Mouse (Mus musculus) liver, embryonic 16.5 days (tissue): ENCODE data around the gene Wwc1. TPM values are rescaled to one million over a fixed set of nuclear protein-coding genes. Genes with fewer than 3 reads are reported as not detected.

Experiments
- ATAC-seq: fragments of 200-750 bp; cut with Nextera tagmentation; 2 replicates; pipeline ENCODE4 v1.8.0; 2017; ENCODE audit warnings: low read depth, mild to moderate bottlenecking, moderate number of reproducible peaks, moderate library complexity
- H3K27ac ChIP-seq: fragments of 300-500 bp; sonication (generic); 2 replicates; pipeline ENCODE4 v1.5.1; 2014; ENCODE audit warnings: mild to moderate bottlenecking, low read length
- H3K27me3 ChIP-seq: fragments of 300-500 bp; sonication (generic); 2 replicates; pipeline ENCODE4 v1.6.1; 2014; ENCODE audit warnings: low read depth, low read length, mixed read lengths; ENCODE audit not compliant: control insufficient read depth, insufficient read depth
- H3K36me3 ChIP-seq: fragments of 300-500 bp; sonication (generic); 2 replicates; pipeline ENCODE4 v1.6.1; 2014; ENCODE audit warnings: mild to moderate bottlenecking; ENCODE audit not compliant: control insufficient read depth, insufficient read depth
- H3K4me1 ChIP-seq: fragments of 300-500 bp; sonication (generic); 2 replicates; pipeline ENCODE4 v1.6.1; 2014; ENCODE audit warnings: low read depth, low read length, mixed read lengths; ENCODE audit not compliant: control insufficient read depth
- H3K4me2 ChIP-seq: fragments of 300-500 bp; sonication (generic); 2 replicates; pipeline ENCODE4 v1.6.1; 2014; ENCODE audit warnings: low read depth, low read length, mixed read lengths
- H3K4me3 ChIP-seq: fragments of 300-500 bp; sonication (generic); 2 replicates; pipeline ENCODE4 v1.5.1; 2014; ENCODE audit warnings: low read depth, mild to moderate bottlenecking, low read length
- H3K9ac ChIP-seq: fragments of 300-500 bp; sonication (generic); 2 replicates; pipeline ENCODE4 v1.6.1; 2014; ENCODE audit warnings: low read depth, low read length
- H3K9me3 ChIP-seq: fragments of 300-500 bp; sonication (generic); replicated peaks from 2 replicates; pipeline ENCODE4 v1.6.1; 2016; ENCODE audit warnings: low read length; ENCODE audit not compliant: control insufficient read depth
- WGBS: fragments of 180-500 bp; shearing (Covaris S2); extraction: QIAGEN DNeasy Blood & Tissue Kit; methylation state at CpG from one replicate; pipeline ENCODE4 v1.1.7; 2014; ENCODE audit not compliant: insufficient replicate concordance; 5-methylcytosine and 5-hydroxymethylcytosine counted together
- polyA plus RNA-seq: library from polyadenylated mRNA; unstranded; fragments of >200 nt; fragmentation: Nextera tagmentation; extraction: Ambion mirVana; gene quantifications from 2 replicates; pipeline ENCODE4 v1.2.1, GENCODE M21; 2015

The Wwc1 gene
- polyA plus RNA-seq, 1 experiment from 2014 or later: 1.1 TPM

DNA sequence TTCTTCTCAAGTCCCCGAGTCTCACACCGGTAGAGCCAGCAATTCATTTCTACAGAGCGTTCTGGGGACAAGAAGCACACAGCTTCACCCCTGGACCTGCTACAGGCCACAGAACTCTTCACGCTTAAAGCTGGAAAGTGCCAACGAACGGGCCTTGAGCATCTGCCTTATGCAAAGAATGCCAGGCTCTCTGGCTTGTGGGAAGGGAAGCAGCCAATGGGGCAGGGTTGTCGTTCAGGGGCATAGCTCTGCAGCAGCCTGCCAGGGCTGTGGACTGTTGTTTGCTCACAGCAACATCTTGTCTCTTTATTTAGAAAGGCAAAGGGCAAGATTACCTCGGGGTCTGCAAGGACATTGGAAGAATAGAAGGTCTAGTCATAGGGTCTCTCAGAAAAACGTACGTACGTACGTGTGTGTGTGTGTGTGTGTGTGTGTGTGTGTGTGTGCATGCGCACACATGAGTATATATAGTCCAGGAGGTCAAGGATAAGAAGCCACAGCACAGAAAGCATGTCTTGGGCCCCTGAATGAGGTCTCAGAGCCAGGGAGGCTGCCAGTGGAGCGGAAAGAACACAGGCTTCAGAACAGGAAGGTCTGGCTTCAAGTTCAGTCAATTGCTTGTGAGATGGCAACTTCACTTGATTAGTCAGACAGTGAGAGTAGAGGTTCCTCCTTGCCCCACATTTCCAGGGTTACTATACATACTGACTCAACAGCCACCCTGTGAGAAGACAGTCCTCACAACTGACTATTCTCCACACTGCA, 48.0 kb downstream of the Wwc1 start:
- no peak overlapping the region for H3K4me3 ChIP-seq
- no peaks in the 10 kb centered on the region for H3K4me1 ChIP-seq
- H3K9me3 ChIP-seq: no peaks in the 10 kb centered on the region
- no peak overlapping the region for H3K9ac ChIP-seq
- no peak overlapping the region for H3K27ac ChIP-seq
- H3K4me2 ChIP-seq: no peak overlapping the region
- no peak for ATAC-seq
- no peaks in the 10 kb centered on the region for H3K27me3 ChIP-seq
- 65% methylated on average over 14 of the region's 14 CpGs for WGBS
- no peaks in the 10 kb centered on the region for H3K36me3 ChIP-seq

DNA sequence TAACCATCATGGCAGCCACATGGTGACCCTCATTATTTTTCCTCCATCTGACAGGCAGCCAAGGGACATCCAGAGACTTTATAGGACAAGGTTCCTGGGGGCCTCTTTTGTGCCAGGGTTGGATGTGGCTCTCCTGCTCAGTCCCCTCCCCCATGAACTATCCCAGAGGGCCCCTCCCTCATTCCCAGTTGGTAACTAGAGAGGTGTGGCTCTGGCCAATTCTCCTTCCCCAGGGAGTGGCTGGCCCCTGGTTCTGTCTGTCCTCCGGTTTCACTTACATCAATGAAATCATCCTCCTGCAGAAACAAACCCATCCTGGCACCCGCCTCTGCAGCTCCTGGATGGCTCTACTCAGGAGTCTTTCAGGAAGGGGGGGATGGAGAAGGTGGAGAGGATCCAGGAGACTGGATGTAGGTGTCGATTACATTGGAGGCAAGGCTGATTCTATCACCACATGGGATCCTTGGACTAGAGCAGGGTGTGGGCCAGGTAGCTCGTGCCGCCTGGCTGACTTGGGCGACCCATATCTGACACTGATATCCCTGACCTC, 49.7 kb downstream of the Wwc1 start:
- no peaks in the 10 kb centered on the region for H3K9me3 ChIP-seq
- H3K4me3 ChIP-seq: no peak overlapping the region
- no peak for ATAC-seq
- 71% methylated on average over 6 of the region's 6 CpGs for WGBS
- H3K27me3 ChIP-seq: no peaks in the 10 kb centered on the region
- no peak overlapping the region for H3K27ac ChIP-seq
- no peak overlapping the region for H3K4me2 ChIP-seq
- no peaks in the 10 kb centered on the region for H3K36me3 ChIP-seq
- H3K9ac ChIP-seq: no peak overlapping the region
- H3K4me1 ChIP-seq: no peaks in the 10 kb centered on the region

GRCm38 (mm10) chr11:35928453-35928852, 51.9 kb downstream of the Wwc1 start:
- Histone ChIP-seq H3K36me3 (no peaks in the 10 kb centered on the region), H3K27ac (no peak overlapping the region), H3K4me3 (no peak overlapping the region), H3K4me1 (no peaks in the 10 kb centered on the region), H3K9ac (no peak overlapping the region), H3K9me3 (no peaks in the 10 kb centered on the region), H3K4me2 (no peak overlapping the region), H3K27me3 (no peaks in the 10 kb centered on the region)
- ATAC-seq: no peak
- 80% methylated on average over 12 of the region's 12 CpGs for WGBS

GRCm38 (mm10) chr11:35927309-35927708, 53.0 kb downstream of the Wwc1 start:
- no peak for ATAC-seq
- H3K4me3 ChIP-seq: no peak overlapping the region
- no peak overlapping the region for H3K9ac ChIP-seq
- H3K27ac ChIP-seq: no peak overlapping the region
- H3K4me1 ChIP-seq: no peaks in the 10 kb centered on the region
- no peaks in the 10 kb centered on the region for H3K27me3 ChIP-seq
- no peaks in the 10 kb centered on the region for H3K36me3 ChIP-seq
- H3K4me2 ChIP-seq: no peak overlapping the region
- 61% methylated on average over 14 of the region's 14 CpGs for WGBS
- no peaks in the 10 kb centered on the region for H3K9me3 ChIP-seq

- no peaks in the 10 kb centered on the region for H3K27me3 ChIP-seq
- no peak overlapping the region for H3K4me2 ChIP-seq
- H3K9ac ChIP-seq: no peak overlapping the region
- no peak for ATAC-seq
- no peak overlapping the region for H3K4me3 ChIP-seq
- WGBS: 58% methylated on average over 7 of the region's 7 CpGs
- no peak overlapping the region for H3K27ac ChIP-seq
- no peaks in the 10 kb centered on the region; the same call in 1 of the 2 replicates for H3K4me1 ChIP-seq
- no peaks in the 10 kb centered on the region for H3K9me3 ChIP-seq
- no peaks in the 10 kb centered on the region for H3K36me3 ChIP-seq
Measured at GRCm38 (mm10) chr11:35925592-35925991, 54.7 kb downstream of the Wwc1 start.

DNA sequence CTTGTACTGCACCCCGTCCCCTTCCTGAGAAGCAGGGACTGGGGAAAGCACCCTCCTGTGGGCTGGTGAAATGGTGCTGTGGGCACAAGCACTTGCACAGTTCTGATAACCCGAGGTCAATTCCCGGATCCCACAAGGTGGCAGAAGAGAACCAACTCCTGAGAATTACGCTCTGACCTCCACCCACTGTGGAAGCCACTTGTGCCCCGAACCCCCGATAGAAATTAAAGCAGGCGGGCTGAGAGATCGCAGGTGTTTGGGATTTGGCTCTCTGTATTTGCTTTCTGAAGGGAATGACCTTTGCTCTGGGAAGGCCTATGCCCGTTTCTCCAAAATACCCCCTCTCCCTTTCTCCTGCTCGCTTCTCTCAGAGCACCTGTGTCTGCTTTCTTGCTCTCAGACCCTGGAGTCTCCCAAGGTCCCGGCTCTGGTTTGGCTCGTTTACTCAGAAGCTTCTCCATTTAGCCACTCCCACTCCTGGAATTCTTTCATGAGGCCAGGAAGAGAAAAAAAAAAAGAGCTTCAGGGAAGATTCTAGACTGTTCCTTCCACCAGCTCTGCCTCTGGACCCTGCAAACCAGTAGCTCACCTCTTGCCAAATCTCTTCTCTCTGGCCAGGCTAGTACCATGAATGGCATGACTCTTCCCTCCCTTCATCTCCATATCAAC, 58.0 kb downstream of the Wwc1 start:
- H3K9me3 ChIP-seq: no peaks in the 10 kb centered on the region
- H3K4me1 ChIP-seq: no peaks in the 10 kb centered on the region; the same call in 1 of the 2 replicates
- H3K4me3 ChIP-seq: no peak overlapping the region
- H3K27me3 ChIP-seq: no peaks in the 10 kb centered on the region
- peak overlapping the region; percentile 20; the same call in 1 of the 2 replicates for H3K4me2 ChIP-seq
- no peak overlapping the region for H3K9ac ChIP-seq
- WGBS: 33% methylated on average over 12 of the region's 12 CpGs
- no peaks in the 10 kb centered on the region for H3K36me3 ChIP-seq
- peak; percentile 13; the same call in 1 of the 2 replicates for ATAC-seq
- H3K27ac ChIP-seq: no peak overlapping the region

DNA sequence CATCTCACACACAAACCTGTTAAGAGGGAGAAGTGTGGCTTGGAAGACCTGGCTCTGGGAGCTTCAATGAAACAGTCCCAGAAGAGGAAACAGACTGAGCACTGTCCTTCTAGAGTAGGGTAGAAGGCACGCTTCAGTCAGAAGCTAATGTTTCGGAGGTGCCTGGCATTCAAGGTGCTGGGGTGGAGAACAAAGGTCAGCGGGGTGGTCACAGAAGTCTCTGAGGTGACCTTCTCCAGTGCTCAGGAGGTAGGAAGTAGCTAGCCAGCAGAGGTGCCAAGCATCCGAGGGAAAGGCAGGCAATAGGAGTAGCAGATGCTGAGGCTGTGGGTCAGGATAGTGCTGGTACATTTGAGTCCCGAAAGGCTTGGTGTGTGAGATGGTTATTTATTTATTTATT, 59.6 kb downstream of the Wwc1 start:
- Histone ChIP-seq H3K27me3 (no peaks in the 10 kb centered on the region), H3K4me1 (no peaks in the 10 kb centered on the region; the same call in 1 of the 2 replicates), H3K4me2 (no peak overlapping the region), H3K27ac (no peak overlapping the region), H3K9me3 (no peaks in the 10 kb centered on the region), H3K36me3 (no peaks in the 10 kb centered on the region), H3K4me3 (no peak overlapping the region), H3K9ac (no peak overlapping the region)
- WGBS: 60% methylated on average over 5 of the region's 5 CpGs
- no peak for ATAC-seq

DNA sequence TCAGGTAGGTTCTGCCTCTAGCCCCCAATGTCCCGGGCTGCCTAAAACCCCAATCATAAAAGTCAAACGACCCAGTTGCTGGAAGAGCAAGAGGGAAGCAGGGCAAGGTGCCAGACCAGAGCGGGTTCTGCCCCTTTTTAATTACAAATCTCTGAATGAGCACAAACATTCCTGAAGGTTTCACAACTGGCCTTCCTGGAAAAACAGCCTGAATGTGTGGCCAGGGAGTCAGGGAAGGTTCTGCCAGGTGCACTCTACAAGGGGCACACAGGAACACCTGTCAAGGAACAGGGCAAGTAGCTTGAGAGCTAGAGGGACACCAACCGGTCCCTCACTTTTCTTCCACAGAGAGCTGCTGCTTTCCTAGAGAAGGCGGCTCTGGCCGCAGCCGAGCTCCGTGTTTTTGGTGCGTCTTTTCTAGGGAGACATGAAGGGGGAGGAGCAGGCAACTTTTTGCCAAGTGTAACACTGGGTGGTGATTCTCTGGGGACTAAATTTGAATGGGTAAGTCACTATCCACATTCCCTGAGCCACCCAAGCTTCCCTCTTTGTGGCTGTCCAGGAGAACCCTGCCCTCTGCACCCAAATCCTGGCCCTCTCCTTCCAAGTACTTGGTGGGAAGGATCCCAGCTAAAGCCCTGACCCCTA, 60.3 kb downstream of the Wwc1 start:
- Histone ChIP-seq H3K9ac (no peak overlapping the region), H3K27ac (peak overlapping the region; percentile 21; the same call in 1 of the 2 replicates), H3K9me3 (no peaks in the 10 kb centered on the region), H3K4me3 (no peak overlapping the region), H3K36me3 (no peaks in the 10 kb centered on the region), H3K27me3 (no peaks in the 10 kb centered on the region), H3K4me2 (no peak overlapping the region), H3K4me1 (no peaks in the 10 kb centered on the region; the same call in 1 of the 2 replicates)
- 53% methylated on average over 9 of the region's 9 CpGs for WGBS
- ATAC-seq: peak; percentile 41
